Mouse (Mus musculus): Measurements from ENCODE around the gene 4930523C07Rik. TPM values are rescaled to one million over a fixed set of nuclear protein-coding genes. Genes with fewer than 3 reads are reported as not detected.

4930523C07Rik gene
- polyA plus RNA-seq, 1 experiment from 2014 or later = 2.5 TPM

- WGBS = 79% methylated on average over 7 of the region's 7 CpGs
- no peak overlapping the region for H3K9ac ChIP-seq (ENCODE audit: low read depth, low read length)
- H3K4me2 ChIP-seq (replicated peaks; ENCODE audit: low read depth, low read length) = no peak overlapping the region
- ATAC-seq (ENCODE audit: low FRiP score) = no peak
- H3K27ac ChIP-seq (ENCODE audit: low read depth, low read length) = no peak overlapping the region
- H3K4me1 ChIP-seq (replicated peaks; ENCODE audit: control insufficient read depth, insufficient read depth, low read length) = no peaks in the 10 kb centered on the region
- no peak overlapping the region for H3K4me3 ChIP-seq (ENCODE audit: low read depth, low read length)
- H3K27me3 ChIP-seq (ENCODE audit: control insufficient read depth, insufficient read depth, low read length) = no peaks in the 10 kb centered on the region
- H3K36me3 ChIP-seq (ENCODE audit: control insufficient read depth, insufficient read depth, low read length) = no peaks in the 10 kb centered on the region
- H3K9me3 ChIP-seq (ENCODE audit: control insufficient read depth, low read length) = no peaks in the 10 kb centered on the region
- no peak for DNase-seq (ENCODE audit: low spot score)
Measured at GRCm38 (mm10) chr1:160064547-160065144, 20.5 kb downstream of the 4930523C07Rik start.

GRCm38 (mm10) chr1:160078882-160079661, 34.9 kb downstream of the 4930523C07Rik start:
- Histone ChIP-seq H3K4me2 (replicated peaks; ENCODE audit: low read depth, low read length) (no peak overlapping the region), H3K27me3 (ENCODE audit: control insufficient read depth, insufficient read depth, low read length) (no peaks in the 10 kb centered on the region), H3K4me1 (replicated peaks; ENCODE audit: control insufficient read depth, insufficient read depth, low read length) (no peaks in the 10 kb centered on the region), H3K9me3 (ENCODE audit: control insufficient read depth, low read length) (no peaks in the 10 kb centered on the region), H3K36me3 (ENCODE audit: control insufficient read depth, insufficient read depth, low read length) (no peaks in the 10 kb centered on the region), H3K4me3 (ENCODE audit: low read depth, low read length) (no peak overlapping the region), H3K9ac (ENCODE audit: low read depth, low read length) (no peak overlapping the region), H3K27ac (ENCODE audit: low read depth, low read length) (no peak overlapping the region)
- 79% methylated on average over 14 of the region's 14 CpGs for WGBS
- ATAC-seq (ENCODE audit: low FRiP score) (no peak), DNase-seq (ENCODE audit: low spot score) (no peak)

GRCm38 (mm10) chr1:160080800-160081436, 36.7 kb downstream of the 4930523C07Rik start:
- no peak overlapping the region for H3K27ac ChIP-seq (ENCODE audit: low read depth, low read length)
- 41% methylated on average over 2 of the region's 2 CpGs for WGBS
- ATAC-seq (ENCODE audit: low FRiP score) = peak; percentile 66
- peak; percentile 87 for DNase-seq (ENCODE audit: low spot score)
- no peaks in the 10 kb centered on the region for H3K4me1 ChIP-seq (replicated peaks; ENCODE audit: control insufficient read depth, insufficient read depth, low read length)
- H3K4me3 ChIP-seq (ENCODE audit: low read depth, low read length) = no peak overlapping the region
- H3K4me2 ChIP-seq (replicated peaks; ENCODE audit: low read depth, low read length) = no peak overlapping the region
- H3K27me3 ChIP-seq (ENCODE audit: control insufficient read depth, insufficient read depth, low read length) = no peaks in the 10 kb centered on the region
- H3K36me3 ChIP-seq (ENCODE audit: control insufficient read depth, insufficient read depth, low read length) = no peaks in the 10 kb centered on the region
- H3K9me3 ChIP-seq (ENCODE audit: control insufficient read depth, low read length) = no peaks in the 10 kb centered on the region
- no peak overlapping the region for H3K9ac ChIP-seq (ENCODE audit: low read depth, low read length)

- Histone ChIP-seq H3K36me3 (ENCODE audit: control insufficient read depth, insufficient read depth, low read length) (no peaks in the 10 kb centered on the region), H3K9ac (ENCODE audit: low read depth, low read length) (no peak overlapping the region), H3K4me1 (replicated peaks; ENCODE audit: control insufficient read depth, insufficient read depth, low read length) (no peaks in the 10 kb centered on the region), H3K27me3 (ENCODE audit: control insufficient read depth, insufficient read depth, low read length) (no peaks in the 10 kb centered on the region), H3K4me3 (ENCODE audit: low read depth, low read length) (no peak overlapping the region), H3K9me3 (ENCODE audit: control insufficient read depth, low read length) (no peaks in the 10 kb centered on the region), H3K4me2 (replicated peaks; ENCODE audit: low read depth, low read length) (no peak overlapping the region), H3K27ac (ENCODE audit: low read depth, low read length) (no peak overlapping the region)
- DNase-seq (ENCODE audit: low spot score) (no peak), ATAC-seq (ENCODE audit: low FRiP score) (no peak)
- WGBS = 100% methylated on average over 1 of the region's 1 CpGs
Measured at GRCm38 (mm10) chr1:160082647-160083046, 38.5 kb downstream of the 4930523C07Rik start.

GRCm38 (mm10) chr1:160084239-160084638, 40.1 kb downstream of the 4930523C07Rik start:
- Histone ChIP-seq H3K9me3 (ENCODE audit: control insufficient read depth, low read length) (no peaks in the 10 kb centered on the region), H3K27ac (ENCODE audit: low read depth, low read length) (no peak overlapping the region), H3K4me3 (ENCODE audit: low read depth, low read length) (no peak overlapping the region), H3K27me3 (ENCODE audit: control insufficient read depth, insufficient read depth, low read length) (no peaks in the 10 kb centered on the region), H3K36me3 (ENCODE audit: control insufficient read depth, insufficient read depth, low read length) (no peaks in the 10 kb centered on the region), H3K4me2 (replicated peaks; ENCODE audit: low read depth, low read length) (no peak overlapping the region), H3K4me1 (replicated peaks; ENCODE audit: control insufficient read depth, insufficient read depth, low read length) (no peaks in the 10 kb centered on the region), H3K9ac (ENCODE audit: low read depth, low read length) (no peak overlapping the region)
- DNase-seq (ENCODE audit: low spot score) (no peak), ATAC-seq (ENCODE audit: low FRiP score) (no peak)
- 87% methylated on average over 1 of the region's 1 CpGs for WGBS

- Histone ChIP-seq H3K4me3 (ENCODE audit: low read depth, low read length) (no peak overlapping the region), H3K4me1 (replicated peaks; ENCODE audit: control insufficient read depth, insufficient read depth, low read length) (no peaks in the 10 kb centered on the region), H3K27me3 (ENCODE audit: control insufficient read depth, insufficient read depth, low read length) (no peaks in the 10 kb centered on the region), H3K9me3 (ENCODE audit: control insufficient read depth, low read length) (no peaks in the 10 kb centered on the region), H3K36me3 (ENCODE audit: control insufficient read depth, insufficient read depth, low read length) (no peaks in the 10 kb centered on the region), H3K4me2 (replicated peaks; ENCODE audit: low read depth, low read length) (no peak overlapping the region), H3K27ac (ENCODE audit: low read depth, low read length) (no peak overlapping the region), H3K9ac (ENCODE audit: low read depth, low read length) (no peak overlapping the region)
- DNase-seq (ENCODE audit: low spot score) (no peak), ATAC-seq (ENCODE audit: low FRiP score) (no peak)
- WGBS = 85% methylated on average over 2 of the region's 2 CpGs
Measured at GRCm38 (mm10) chr1:160086651-160087050, 42.5 kb downstream of the 4930523C07Rik start.

GRCm38 (mm10) chr1:160099659-160100302, 55.6 kb downstream of the 4930523C07Rik start:
- DNase-seq (ENCODE audit: low spot score) = no peak
- Histone ChIP-seq H3K36me3 (ENCODE audit: control insufficient read depth, insufficient read depth, low read length) (no peaks in the 10 kb centered on the region), H3K9ac (ENCODE audit: low read depth, low read length) (no peak overlapping the region), H3K4me3 (ENCODE audit: low read depth, low read length) (no peak overlapping the region), H3K9me3 (ENCODE audit: control insufficient read depth, low read length) (no peaks in the 10 kb centered on the region), H3K27me3 (ENCODE audit: control insufficient read depth, insufficient read depth, low read length) (no peaks in the 10 kb centered on the region), H3K4me2 (replicated peaks; ENCODE audit: low read depth, low read length) (no peak overlapping the region), H3K27ac (ENCODE audit: low read depth, low read length) (no peak overlapping the region), H3K4me1 (replicated peaks; ENCODE audit: control insufficient read depth, insufficient read depth, low read length) (no peaks in the 10 kb centered on the region)
- WGBS = 83% methylated on average over 5 of the region's 5 CpGs
- ATAC-seq (ENCODE audit: low FRiP score) = no peak

GRCm38 (mm10) chr1:160100996-160101395, 56.8 kb downstream of the 4930523C07Rik start:
- ATAC-seq (ENCODE audit: low FRiP score) (no peak), DNase-seq (ENCODE audit: low spot score) (no peak)
- Histone ChIP-seq H3K9me3 (ENCODE audit: control insufficient read depth, low read length) (no peaks in the 10 kb centered on the region), H3K27me3 (ENCODE audit: control insufficient read depth, insufficient read depth, low read length) (no peaks in the 10 kb centered on the region), H3K4me1 (replicated peaks; ENCODE audit: control insufficient read depth, insufficient read depth, low read length) (no peaks in the 10 kb centered on the region), H3K27ac (ENCODE audit: low read depth, low read length) (no peak overlapping the region), H3K9ac (ENCODE audit: low read depth, low read length) (no peak overlapping the region), H3K4me3 (ENCODE audit: low read depth, low read length) (no peak overlapping the region), H3K4me2 (replicated peaks; ENCODE audit: low read depth, low read length) (no peak overlapping the region), H3K36me3 (ENCODE audit: control insufficient read depth, insufficient read depth, low read length) (no peaks in the 10 kb centered on the region)
- WGBS = 86% methylated on average over 5 of the region's 5 CpGs

All from hindbrain, embryonic 11.5 days (tissue).